Mouse (Mus musculus) neutrophil, adult 59 days (primary cell): ENCODE measurements around the gene Tada2a. TPM values are rescaled to one million over a fixed set of nuclear protein-coding genes. Genes with fewer than 3 reads are reported as not detected.

Experiments
- total RNA-seq, 2 experiments: library from RNA; stranded (reverse); gene quantifications; 1 replicate in 1 of 2; 2 replicates in 1 of 2; pipeline ENCODE4 v1.2.4; 2023

The Tada2a gene
- 1 to 10 TPM; 4.0 to 5.0 TPM for total RNA-seq

GRCm38 (mm10) chr11:84128943-84129798 is at the start of gene Tada2a, which contains the start of gene Acaca:
Tada2a (minus strand) TSS chr11:84129600.
Acaca (plus strand) TSS chr11:84129672.

GRCm38 (mm10) chr11:84167046-84167526 is 37.7 kb upstream of the Tada2a start, which contains the start of gene Gm11437:
Gm11437 (minus strand) TSS chr11:84167476.

GRCm38 (mm10) chr11:84069034-84069370 is 60.4 kb downstream of the Tada2a start, which contains the start of gene Dusp14:
Dusp14 (minus strand) TSS chr11:84069261.

Other genes with a start within 250 kb of the Tada2a start
- 10 to 100 TPM; 20.3 to 21.2 TPM for gene Ddx52, start 187.5 kb downstream of the Tada2a start, total RNA-seq
- gene Synrg, start 165.2 kb downstream of the Tada2a start, total RNA-seq: 10 to 100 TPM; 38.9 to 39.0 TPM
- under 1 TPM in 1 of 2 experiments, not detected in 1; 0.40 TPM for gene Dusp14, start 60.3 kb downstream of the Tada2a start, total RNA-seq
- gene Acaca, start 72 bp upstream of the Tada2a start, total RNA-seq: 10 to 100 TPM; 17.1 to 20.4 TPM
- gene Gm11437, start 37.9 kb upstream of the Tada2a start, total RNA-seq: not detected